Mouse (Mus musculus) limb, embryonic 15.5 days (tissue): ENCODE measurements around the gene Lipo2. TPM values are rescaled to one million over a fixed set of nuclear protein-coding genes. Genes with fewer than 3 reads are reported as not detected.
"Not testable (repeated sequence)": the region's sequence is repeated elsewhere in the genome, so short reads cannot be mapped to it uniquely, and the experiment has no call there.

Experiments
- ATAC-seq: fragments of 200-750 bp; cut with Nextera tagmentation; 2 replicates; pipeline ENCODE4 v1.8.0; 2017; ENCODE audit warnings: low read depth, moderate TSS enrichment; ENCODE audit not compliant: insufficient number of reproducible peaks, low FRiP score, low TSS enrichment
- H3K27ac ChIP-seq: fragments of 300-500 bp; sonication (generic); 2 replicates; pipeline ENCODE4 v1.5.1; 2015; ENCODE audit warnings: moderate library complexity, mild to moderate bottlenecking, inconsistent platforms
- H3K27me3 ChIP-seq: fragments of 300-500 bp; sonication (generic); 2 replicates; pipeline ENCODE4 v1.6.1; 2015; ENCODE audit warnings: inconsistent platforms
- H3K36me3 ChIP-seq: fragments of 300-500 bp; sonication (generic); 2 replicates; pipeline ENCODE4 v1.6.1; 2015; ENCODE audit warnings: inconsistent platforms
- H3K4me1 ChIP-seq: fragments of 300-500 bp; sonication (generic); 2 replicates; pipeline ENCODE4 v1.6.1; 2015; ENCODE audit warnings: inconsistent platforms
- H3K4me2 ChIP-seq: fragments of 300-500 bp; sonication (generic); 2 replicates; pipeline ENCODE4 v1.6.1; 2015; ENCODE audit warnings: mild to moderate bottlenecking, inconsistent platforms
- H3K4me3 ChIP-seq: fragments of 300-500 bp; sonication (generic); 2 replicates; pipeline ENCODE4 v1.5.1; 2015; ENCODE audit warnings: mild to moderate bottlenecking, inconsistent platforms
- H3K9ac ChIP-seq: fragments of 300-500 bp; sonication (generic); 2 replicates; pipeline ENCODE4 v1.6.1; 2015; ENCODE audit warnings: inconsistent platforms
- H3K9me3 ChIP-seq: fragments of 300-500 bp; sonication (generic); 2 replicates; pipeline ENCODE4 v1.6.1; 2016; ENCODE audit warnings: inconsistent platforms
- WGBS: fragments of 180-500 bp; shearing (Covaris S2); methylation state at CpG from one replicate; pipeline ENCODE4 v1.1.7; 2015; 5-methylcytosine and 5-hydroxymethylcytosine counted together
- polyA plus RNA-seq: library from polyadenylated mRNA; unstranded; fragments of >200 nt; fragmentation: Nextera tagmentation; extraction: Ambion mirVana; gene quantifications from 2 replicates; pipeline ENCODE4 v1.2.1, GENCODE M21; 2015

Gene Lipo2
- polyA plus RNA-seq = 0.27 and 0.42 TPM in 2 replicates

- ATAC-seq, H3K27me3 ChIP-seq, H3K4me3 ChIP-seq: not testable (repeated sequence)
Observed at GRCm38 (mm10) chr19:33751259-33751658, at the start of gene Lipo2. Lipo2 (minus strand) TSS chr19:33751359.

GRCm38 (mm10) chr19:33787359-33787758, 36.2 kb upstream of the Lipo2 start, which contains the start of gene Lipo1:
Lipo1 (minus strand) TSS chr19:33787459.
- ATAC-seq, H3K36me3 ChIP-seq: not testable (repeated sequence)

More at GRCm38 (mm10) chr19:33751259-33751658, at the start of gene Lipo2:
- H3K4me2 ChIP-seq, H3K36me3 ChIP-seq, H3K27ac ChIP-seq, H3K9me3 ChIP-seq, H3K9ac ChIP-seq, H3K4me1 ChIP-seq: not testable (repeated sequence)
- WGBS = 88% methylated on average over 1 of the region's 1 CpGs

GRCm38 (mm10) chr19:33786576-33787277, 35.6 kb upstream of the Lipo2 start:
- Histone ChIP-seq H3K36me3 (no peaks in the 10 kb centered on the region), H3K4me1 (no peaks in the 10 kb centered on the region), H3K27me3 (no peaks in the 10 kb centered on the region), H3K4me2 (no peak overlapping the region), H3K4me3 (no peak overlapping the region), H3K27ac (no peak overlapping the region), H3K9me3 (no peaks in the 10 kb centered on the region), H3K9ac (no peak overlapping the region)
- WGBS = 88% methylated on average over 12 of the region's 12 CpGs
- ATAC-seq = no peak

More at GRCm38 (mm10) chr19:33787359-33787758, 36.2 kb upstream of the Lipo2 start, which contains the start of gene Lipo1:
- H3K4me1 ChIP-seq, H3K4me3 ChIP-seq, H3K9ac ChIP-seq, H3K4me2 ChIP-seq, H3K9me3 ChIP-seq, H3K27ac ChIP-seq, H3K27me3 ChIP-seq: not testable (repeated sequence)

GRCm38 (mm10) chr19:33761287-33762086, 10.3 kb upstream of the Lipo2 start, which contains the start of gene Lipo3:
Lipo3 (minus strand) TSS chr19:33761951.
- ATAC-seq, H3K27ac ChIP-seq, H3K27me3 ChIP-seq, H3K9me3 ChIP-seq, H3K4me1 ChIP-seq, H3K36me3 ChIP-seq, H3K9ac ChIP-seq: not testable (repeated sequence)
- Histone ChIP-seq H3K4me3 (peak within 1 kb of the TSS; percentile 19; the same call in 1 of the 2 replicates), H3K4me2 (peak within 1 kb of the TSS; percentile 13; the same call in 1 of the 2 replicates)
- WGBS = 30% methylated on average over 13 of the region's 41 CpGs

Other genes starting within 250 kb of the Lipo2 start
- not detected in 2 replicates for gene Lipo4, start 233.6 kb downstream of the Lipo2 start, polyA plus RNA-seq
- gene Gm8978, start 126.1 kb downstream of the Lipo2 start, polyA plus RNA-seq = not detected in 2 replicates
- 11.9 and 12.2 TPM in 2 replicates for gene Lipo3, start 10.6 kb upstream of the Lipo2 start, polyA plus RNA-seq
- gene Lipo1, start 36.1 kb upstream of the Lipo2 start, polyA plus RNA-seq = not detected in 2 replicates
- gene Lipf, start 209.8 kb upstream of the Lipo2 start, polyA plus RNA-seq = 0.17 TPM in 1 of 2 replicates, not detected in the other